Mouse (Mus musculus) layer of hippocampus, adult 18-20 months (tissue): ENCODE measurements around the gene Ndufv2. TPM values are rescaled to one million over a fixed set of nuclear protein-coding genes. Genes with fewer than 3 reads are reported as not detected.

Source experiments
- total RNA-seq, 2 experiments: library from RNA; stranded (reverse); gene quantifications; 2 replicates each; pipeline ENCODE4 v1.2.3; 2021

Ndufv2 gene
- total RNA-seq, 2 experiments from 2014 or later: 246 to 250 TPM

Other genes starting within 250 kb of the Ndufv2 start
- 10 to 100 TPM; 67.1 to 67.7 TPM for gene Ralbp1, start 215.8 kb downstream of the Ndufv2 start, total RNA-seq
- 10 to 100 TPM; 27.1 to 27.6 TPM for gene Twsg1, start 150.3 kb downstream of the Ndufv2 start, total RNA-seq
- gene Ankrd12, start 24.5 kb downstream of the Ndufv2 start, total RNA-seq: 100 to 1,000 TPM; 272 to 293 TPM
- 10 to 100 TPM; 44.8 to 46.5 TPM for gene Washc1, start 10.0 kb upstream of the Ndufv2 start, total RNA-seq
- 1 to 10 TPM; 1.2 to 1.5 TPM for gene Ddx11, start 22.0 kb upstream of the Ndufv2 start, total RNA-seq